Mouse (Mus musculus) lung, postnatal 0 days (tissue): ENCODE data around the gene Ankrd36.

ENCODE experiments used
- CTCF ChIP-seq: IDR thresholded peaks from 2 replicates; pipeline ENCODE4 v1.5.1; 2016; ENCODE audit warnings: antibody characterized with exemption, mild to moderate bottlenecking
- EP300 ChIP-seq: IDR thresholded peaks from 2 replicates; pipeline ENCODE4 v1.6.1; 2016; ENCODE audit warnings: antibody characterized with exemption, mild to moderate bottlenecking, control low read depth

GRCm38 (mm10) chr11:5605421-5605820 is 35.9 kb downstream of the Ankrd36 start:
- TF ChIP-seq CTCF (no peak), EP300 (no peak)
